Mouse (Mus musculus) urinary bladder, postnatal 10 days (tissue): ENCODE results near the gene Zfyve16.

Experiments used
- DNase-seq: peaks from one replicate; pipeline ENCODE4 v3.0.0; 2022; ENCODE audit warnings: low spot score

Zfyve16 gene

GRCm38 (mm10) chr13:92467891-92468290 lies 62.8 kb downstream of the Zfyve16 start:
- DNase-seq = no peak

DNA sequence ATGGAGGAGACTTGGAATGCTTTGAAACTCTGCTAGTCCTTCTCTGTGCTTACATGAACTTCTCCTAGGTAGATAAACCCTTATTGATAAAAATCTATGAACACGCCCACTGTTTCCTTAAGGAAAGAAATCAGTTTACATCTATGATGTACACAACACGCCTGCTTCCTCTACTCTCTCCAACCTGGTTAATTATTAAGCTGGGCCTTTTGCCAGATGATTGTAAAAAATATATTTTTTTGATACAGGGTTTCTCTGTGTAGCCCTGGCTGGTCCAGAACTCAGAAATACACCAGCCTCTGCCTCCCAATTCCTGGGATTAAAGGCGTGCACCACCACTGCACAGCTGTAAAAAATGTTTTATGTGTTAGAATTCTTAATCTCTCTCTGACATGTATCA lies 66.0 kb downstream of the Zfyve16 start:
- DNase-seq = no peak

GRCm38 (mm10) chr13:92446872-92447271 lies 83.8 kb downstream of the Zfyve16 start:
- no peak for DNase-seq

DNA sequence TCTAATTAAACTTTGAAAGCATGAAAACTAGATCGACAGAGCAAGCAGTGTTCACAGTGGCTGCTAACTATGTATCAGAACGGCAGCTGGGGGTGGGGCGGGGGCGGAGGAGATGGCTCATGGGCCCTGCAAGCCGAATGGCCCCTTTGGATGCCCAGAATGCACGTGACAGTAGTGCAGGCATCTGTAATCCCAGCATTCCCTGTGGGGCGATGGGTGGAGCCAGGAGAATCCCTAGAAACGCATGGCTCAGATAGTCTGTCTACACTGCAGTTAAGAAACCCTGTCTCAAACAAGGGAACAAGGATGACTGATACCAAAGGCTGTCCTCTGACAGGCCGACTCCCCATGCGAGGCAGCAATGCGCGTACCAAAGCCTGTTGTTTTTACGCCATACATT lies 90.4 kb downstream of the Zfyve16 start:
- no peak for DNase-seq

GRCm38 (mm10) chr13:92438656-92439055 lies 92.0 kb downstream of the Zfyve16 start:
- no peak for DNase-seq
